Mouse (Mus musculus) brown adipose tissue, adult 24 weeks (tissue): ENCODE data around the gene Hamp. TPM values are rescaled to one million over a fixed set of nuclear protein-coding genes. Genes with fewer than 3 reads are reported as not detected.

Experiments
- H3K27ac ChIP-seq: fragments of 200-500 bp; replicated peaks from 2 replicates; pipeline ENCODE4 v1.5.1; 2012; ENCODE audit warnings: low read depth, mild to moderate bottlenecking, low read length
- H3K4me1 ChIP-seq: fragments of 200-500 bp; 2 replicates; pipeline ENCODE4 v1.6.1; 2012; ENCODE audit warnings: low read length, mixed read lengths; ENCODE audit not compliant: control insufficient read depth, insufficient read depth, insufficient read length
- H3K4me3 ChIP-seq: fragments of 200-500 bp; 2 replicates; pipeline ENCODE4 v1.5.1; 2012; ENCODE audit warnings: low read depth, mild to moderate bottlenecking, low read length, moderate library complexity; ENCODE audit not compliant: insufficient read depth
- polyA plus RNA-seq: library from polyadenylated mRNA; stranded (reverse); fragments of >200 nt; gene quantifications from 2 replicates; pipeline ENCODE4 v1.2.4, GENCODE M21; 2012; ENCODE audit not compliant: missing spikeins, insufficient read depth, insufficient read length

Hamp gene
- 4.4 TPM in 1 of 2 replicates, not detected in the other for polyA plus RNA-seq

DNA sequence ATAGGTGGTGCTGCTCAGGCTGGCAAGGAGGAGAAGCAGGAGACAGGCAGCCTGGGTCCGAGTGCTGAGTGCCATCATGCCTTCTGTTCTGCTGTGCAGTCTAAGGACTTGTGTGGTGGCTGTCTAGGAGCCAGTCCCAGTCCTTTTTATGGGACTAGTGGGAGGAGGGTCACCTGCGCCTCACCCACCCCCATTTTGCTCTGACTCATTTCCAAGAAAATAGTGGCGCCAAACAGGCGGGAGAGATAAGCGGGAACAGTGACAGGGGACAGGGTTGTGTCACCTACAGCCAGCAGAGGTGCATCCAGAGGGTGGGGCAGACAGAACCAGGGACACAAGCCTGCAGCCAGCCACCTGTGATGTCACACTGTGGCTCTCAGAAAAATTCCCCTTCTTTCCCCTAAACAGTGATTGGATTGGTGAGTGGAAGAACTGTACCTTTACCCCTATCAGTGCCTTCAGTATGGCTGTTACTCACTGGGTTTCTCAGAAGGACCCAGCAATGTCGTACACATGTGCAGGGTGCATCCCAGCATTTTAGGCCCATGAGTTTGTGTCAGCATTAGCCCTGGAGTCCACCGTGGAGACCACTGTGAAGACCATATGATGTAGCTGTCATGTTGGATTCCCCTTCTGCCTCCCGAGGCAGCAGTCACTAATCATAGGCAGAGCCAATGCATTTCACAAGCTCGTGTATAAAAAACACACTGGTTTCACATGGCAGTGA, at the start of gene Hamp:
Hamp (minus strand) TSS at position 124 of the 727 bp plus-strand sequence.
- Histone ChIP-seq H3K4me1 (no peaks in the 10 kb centered on the region; the same call in 1 of the 2 replicates), H3K4me3 (no peak within 1 kb of the TSS), H3K27ac (no peak within 1 kb of the TSS)

- Histone ChIP-seq H3K4me1 (no peaks in the 10 kb centered on the region), H3K4me3 (no peak overlapping the region)
These were observed 48.3 kb upstream of the Hamp start for GRCm38 (mm10) chr7:30992148-30992547.

DNA sequence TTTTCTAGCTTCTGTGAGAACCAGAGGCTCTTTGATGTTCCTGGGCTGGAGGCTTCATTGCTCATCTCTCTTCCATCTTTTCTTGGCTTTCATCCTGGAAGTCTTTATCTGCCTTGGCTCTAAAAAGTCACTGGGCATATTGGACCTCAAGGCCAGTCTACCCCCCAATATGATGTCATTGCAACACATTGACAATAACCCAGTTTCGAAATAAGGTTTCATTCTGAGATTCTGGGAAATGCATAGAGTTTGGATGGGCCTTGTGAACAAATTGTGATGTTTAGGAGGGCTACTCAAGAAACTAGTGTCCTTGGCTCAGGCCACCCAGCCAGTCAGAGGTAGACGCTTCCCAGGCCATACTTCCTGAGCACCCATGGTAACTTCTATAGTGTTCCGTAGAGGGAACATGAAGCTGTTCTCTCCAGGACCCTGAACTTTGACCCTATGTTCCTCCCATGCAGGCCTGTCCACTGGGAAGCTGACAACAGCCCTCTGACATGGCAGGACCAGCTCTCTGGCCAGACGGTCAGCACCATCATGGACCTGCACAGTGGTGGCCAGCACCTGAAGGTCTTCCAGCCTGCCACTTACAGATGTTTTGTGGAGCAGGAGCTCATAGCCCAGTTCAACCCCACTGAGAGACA, 44.8 kb upstream of the Hamp start:
- Histone ChIP-seq H3K4me3 (no peak overlapping the region), H3K27ac (no peak overlapping the region), H3K4me1 (no peaks in the 10 kb centered on the region)

More at GRCm38 (mm10) chr7:30992148-30992547, 48.3 kb upstream of the Hamp start:
- no peak overlapping the region for H3K27ac ChIP-seq

DNA sequence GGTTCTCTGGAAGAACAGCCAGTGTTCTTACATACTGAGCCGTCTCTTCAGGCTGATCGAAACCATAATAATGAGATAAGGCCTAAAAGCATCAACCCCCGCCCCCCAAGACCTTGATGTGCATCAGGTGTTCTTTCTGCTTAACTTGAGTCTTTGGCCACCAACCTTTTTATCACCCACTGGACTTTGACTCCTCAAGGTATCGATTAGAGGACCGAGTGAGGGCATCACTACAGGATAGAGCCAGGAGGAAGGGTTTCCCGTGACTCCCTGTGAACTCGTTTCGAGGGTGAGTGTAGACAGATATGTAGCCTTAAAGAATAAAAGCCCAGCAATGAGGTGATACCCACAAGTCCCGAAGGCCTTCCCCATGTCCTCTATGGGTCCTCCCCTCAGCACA, 41.5 kb upstream of the Hamp start:
- H3K27ac ChIP-seq = no peak overlapping the region
- no peaks in the 10 kb centered on the region for H3K4me1 ChIP-seq

GRCm38 (mm10) chr7:30981703-30982102, 37.9 kb upstream of the Hamp start:
- Histone ChIP-seq H3K27ac (no peak overlapping the region), H3K4me3 (no peak overlapping the region), H3K4me1 (no peaks in the 10 kb centered on the region)

More for the DNA sequence above, 41.5 kb upstream of the Hamp start:
- no peak overlapping the region for H3K4me3 ChIP-seq

DNA sequence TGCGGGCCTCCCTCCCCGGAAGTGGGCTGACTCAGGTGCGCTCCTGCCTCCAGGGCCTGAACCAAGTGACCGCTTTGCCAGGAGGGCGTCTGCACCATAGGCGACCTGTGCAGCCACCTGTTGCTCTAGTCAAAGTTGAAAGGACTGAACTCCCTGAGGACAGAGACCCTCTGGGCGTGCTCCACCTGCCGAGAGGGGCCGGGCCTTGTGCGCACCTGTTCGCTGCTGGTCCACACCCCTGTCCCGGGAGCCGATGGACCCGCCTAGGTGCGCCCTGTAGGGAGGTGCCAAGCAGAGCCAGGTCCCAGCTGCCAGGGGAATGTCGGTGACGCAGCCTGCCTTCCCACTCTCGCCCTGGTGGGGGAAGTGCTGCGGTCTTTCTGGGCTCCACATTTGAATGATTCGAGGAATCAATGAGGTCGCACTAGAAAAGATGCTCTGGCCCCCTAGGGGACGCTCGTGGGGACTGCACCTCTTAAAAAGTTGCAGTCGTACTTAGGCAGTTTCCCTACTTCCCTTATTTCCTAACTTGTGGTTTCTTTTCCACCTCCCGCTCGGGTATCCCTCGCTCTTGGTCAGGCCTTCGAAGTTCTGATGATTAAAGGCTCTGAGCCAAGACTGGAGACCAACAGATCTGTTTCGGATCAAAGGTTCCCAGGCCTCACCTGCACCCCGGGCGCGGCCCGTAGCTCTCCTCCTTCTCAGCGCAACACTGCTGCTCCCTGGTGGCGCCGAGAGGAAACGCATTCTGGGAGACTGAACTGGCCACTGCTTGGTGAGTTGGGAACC, 29.9 kb upstream of the Hamp start, which contains the start of gene Fam187b:
Fam187b (plus strand) TSS at position 290 of the 789 bp plus-strand sequence.
- Histone ChIP-seq H3K4me3 (peak within 1 kb of the TSS; percentile 77), H3K4me1 (no peaks in the 10 kb centered on the region), H3K27ac (no peak within 1 kb of the TSS)

DNA sequence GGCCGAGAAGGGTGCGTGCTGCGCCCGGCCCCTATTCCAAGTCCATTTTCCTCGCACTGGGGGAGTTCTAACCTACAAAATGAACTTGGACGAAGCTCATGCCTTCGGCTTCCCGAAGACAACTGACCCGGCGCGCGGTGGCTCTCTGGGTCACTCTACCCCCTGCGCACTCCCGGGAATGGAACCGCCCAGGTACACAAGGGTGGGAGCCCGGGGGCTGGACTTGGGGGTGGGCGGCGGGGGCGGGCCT, 29.3 kb upstream of the Hamp start, which contains the start of gene Lsr:
Lsr (minus strand) TSS at position 214 of the 250 bp plus-strand sequence.
- H3K4me1 ChIP-seq = no peaks in the 10 kb centered on the region
- peak within 1 kb of the TSS; percentile 77 for H3K4me3 ChIP-seq
- H3K27ac ChIP-seq = no peak within 1 kb of the TSS

DNA sequence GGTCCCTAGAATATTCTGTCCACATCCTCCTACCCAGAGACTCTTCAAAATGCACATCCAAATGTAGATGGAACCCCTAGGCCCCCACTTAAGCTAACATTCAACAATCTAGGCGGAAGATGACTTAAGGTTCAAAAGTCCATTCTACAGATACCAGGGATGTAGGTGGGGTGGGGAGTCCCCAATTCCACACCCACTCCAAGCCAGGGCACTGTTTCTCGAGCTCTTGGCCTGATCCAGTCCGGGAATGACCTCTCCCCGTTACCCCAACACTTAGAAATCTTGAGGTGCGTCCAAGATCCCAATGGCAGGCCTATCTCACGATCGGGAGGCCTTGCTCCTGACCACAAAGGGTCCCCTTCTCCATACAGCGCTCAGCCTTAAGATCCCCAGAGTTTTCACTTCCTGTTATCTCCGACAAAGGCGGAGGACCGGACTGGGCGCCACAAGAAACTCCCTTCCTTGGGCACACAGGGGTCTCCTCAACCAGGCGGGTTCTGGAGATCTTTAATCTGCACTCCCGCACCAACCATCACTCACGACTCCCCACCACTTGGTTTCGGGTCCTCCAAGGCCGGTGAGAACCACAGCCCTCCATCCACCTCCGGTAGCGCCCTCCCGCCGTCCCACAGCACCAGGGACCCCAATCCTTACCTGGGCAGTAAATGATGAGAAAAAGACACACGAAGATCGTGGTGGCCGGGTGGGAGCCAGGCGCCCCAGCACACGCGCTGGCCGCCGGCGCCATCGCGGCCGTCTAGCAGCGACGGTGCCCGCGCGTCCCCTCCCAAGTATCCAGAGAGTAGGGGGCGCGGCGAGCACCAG, 28.8 kb upstream of the Hamp start:
- H3K27ac ChIP-seq = no peak overlapping the region
- peak overlapping the region; percentile 49 for H3K4me3 ChIP-seq
- no peaks in the 10 kb centered on the region for H3K4me1 ChIP-seq

- Histone ChIP-seq H3K4me3 (no peak overlapping the region), H3K27ac (no peak overlapping the region), H3K4me1 (no peaks in the 10 kb centered on the region)
These were observed 28.1 kb upstream of the Hamp start for GRCm38 (mm10) chr7:30971901-30972300.

DNA sequence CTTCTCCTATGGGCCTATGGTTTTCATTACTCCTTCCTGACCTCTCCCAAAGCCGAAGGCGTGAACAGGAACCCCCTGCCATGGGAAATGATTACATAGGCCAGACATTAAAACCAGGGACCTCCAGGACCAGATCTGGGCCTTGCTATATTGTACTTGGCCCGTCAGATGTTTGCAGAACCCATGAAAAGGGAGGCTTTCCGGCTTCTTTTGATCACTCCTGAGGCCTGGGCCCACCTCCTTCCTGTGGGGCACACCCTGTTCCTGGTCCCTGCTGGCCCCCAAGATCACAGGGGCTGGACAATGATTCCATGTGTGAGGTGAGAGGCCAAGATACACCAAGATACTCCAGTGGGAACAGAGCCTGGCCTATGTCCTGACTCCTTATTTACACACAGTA, 25.3 kb upstream of the Hamp start:
- no peak overlapping the region for H3K27ac ChIP-seq
- no peaks in the 10 kb centered on the region for H3K4me1 ChIP-seq
- H3K4me3 ChIP-seq = no peak overlapping the region

DNA sequence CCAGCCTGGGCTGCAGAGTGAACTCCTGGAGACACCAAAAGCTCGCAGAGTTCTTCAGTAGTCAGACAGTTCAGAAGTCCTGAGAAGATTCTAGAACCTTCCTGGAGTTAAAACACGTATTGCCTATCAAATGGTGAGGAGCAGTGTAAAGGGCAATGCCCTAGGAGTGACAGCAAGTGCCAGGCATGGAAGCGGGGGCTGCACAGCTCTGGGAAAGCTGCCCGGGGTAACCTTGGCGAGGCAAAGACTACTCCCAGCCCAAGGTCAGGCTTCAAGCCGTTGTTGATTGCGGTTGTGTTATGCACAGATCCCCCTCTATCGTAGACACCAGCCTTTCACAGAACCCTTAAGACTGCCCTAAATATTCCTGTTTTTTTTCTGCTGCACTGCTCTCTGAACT, 24.8 kb upstream of the Hamp start:
- no peak overlapping the region for H3K27ac ChIP-seq
- H3K4me3 ChIP-seq = no peak overlapping the region
- H3K4me1 ChIP-seq = no peaks in the 10 kb centered on the region

DNA sequence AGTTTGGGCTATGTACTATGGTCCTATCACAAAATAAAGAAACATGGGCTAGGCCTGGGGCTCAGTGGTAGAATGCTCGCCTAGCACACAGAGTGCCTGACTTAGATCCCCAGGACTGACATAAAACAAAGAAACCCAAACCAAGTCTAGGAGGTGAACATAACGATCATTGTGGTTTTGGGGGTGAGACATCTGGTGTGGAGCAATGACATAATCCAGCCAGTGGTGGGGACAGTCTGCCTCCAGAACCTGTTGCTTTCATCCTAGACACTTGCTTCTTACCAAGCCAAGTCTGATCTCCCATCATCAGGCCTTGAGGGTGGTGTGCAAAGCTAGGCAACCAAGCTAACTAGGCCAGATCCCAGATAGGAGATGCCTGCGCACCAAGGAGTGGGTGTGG, 22.8 kb upstream of the Hamp start:
- no peaks in the 10 kb centered on the region; the same call in 1 of the 2 replicates for H3K4me1 ChIP-seq
- no peak overlapping the region for H3K27ac ChIP-seq
- no peak overlapping the region for H3K4me3 ChIP-seq

DNA sequence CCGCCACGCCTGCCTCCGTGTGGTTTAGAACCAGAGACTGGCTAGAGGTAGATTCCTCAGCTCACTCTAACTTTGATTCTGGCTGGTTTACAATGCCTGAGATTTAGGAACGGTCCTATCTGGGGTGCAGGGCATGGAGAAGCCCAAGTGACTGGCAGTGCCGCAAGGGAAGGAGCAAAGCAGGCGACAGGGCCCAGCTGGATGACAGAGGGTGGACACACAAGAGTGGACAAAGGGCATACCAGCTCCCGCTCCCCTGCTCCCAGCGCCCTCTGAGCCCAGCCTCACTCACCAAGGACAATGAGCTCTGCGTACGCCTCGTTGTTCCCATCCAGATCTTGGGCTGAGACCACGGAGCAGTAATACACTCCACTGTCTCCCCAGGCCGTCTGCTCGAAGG, 21.8 kb upstream of the Hamp start:
- Histone ChIP-seq H3K4me1 (no peaks in the 10 kb centered on the region; the same call in 1 of the 2 replicates), H3K27ac (no peak overlapping the region), H3K4me3 (no peak overlapping the region)

GRCm38 (mm10) chr7:30964366-30964765, 20.5 kb upstream of the Hamp start:
- no peak overlapping the region for H3K27ac ChIP-seq
- peaks cover 3% of the 10 kb centered on the region; the same call in 1 of the 2 replicates for H3K4me1 ChIP-seq
- H3K4me3 ChIP-seq = no peak overlapping the region

DNA sequence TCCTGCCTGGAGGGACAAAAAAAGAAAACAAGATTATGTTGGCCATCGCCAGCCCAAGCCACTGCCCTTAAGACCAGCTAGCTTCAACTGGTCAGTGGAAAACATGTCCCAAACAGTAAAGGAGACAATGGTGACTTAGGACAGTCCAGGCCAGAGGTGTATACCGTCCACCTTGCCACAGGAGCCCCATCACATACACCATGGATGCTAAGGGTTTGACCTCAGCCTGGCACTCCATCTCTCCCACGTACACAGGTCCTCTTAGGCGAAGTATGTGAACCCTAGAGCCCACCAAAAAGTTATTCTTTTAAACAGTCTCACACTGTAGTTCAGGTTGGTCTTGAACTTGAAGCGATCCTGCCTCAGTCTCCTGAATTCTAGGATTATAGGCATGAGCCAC, 19.0 kb upstream of the Hamp start:
- H3K4me1 ChIP-seq = peaks cover 11% of the 10 kb centered on the region
- no peak overlapping the region for H3K4me3 ChIP-seq
- H3K27ac ChIP-seq = no peak overlapping the region
